Mouse (Mus musculus): ENCODE data around the gene Scgb1b12. TPM values are rescaled to one million over a fixed set of nuclear protein-coding genes. Genes with fewer than 3 reads are reported as not detected.
"Not testable (repeated sequence)": the region's sequence is repeated elsewhere in the genome, so short reads cannot be mapped to it uniquely, and the experiment has no call there.

The Scgb1b12 gene
- not detected for polyA plus RNA-seq (2017; shearing (Covaris generic))

DNA sequence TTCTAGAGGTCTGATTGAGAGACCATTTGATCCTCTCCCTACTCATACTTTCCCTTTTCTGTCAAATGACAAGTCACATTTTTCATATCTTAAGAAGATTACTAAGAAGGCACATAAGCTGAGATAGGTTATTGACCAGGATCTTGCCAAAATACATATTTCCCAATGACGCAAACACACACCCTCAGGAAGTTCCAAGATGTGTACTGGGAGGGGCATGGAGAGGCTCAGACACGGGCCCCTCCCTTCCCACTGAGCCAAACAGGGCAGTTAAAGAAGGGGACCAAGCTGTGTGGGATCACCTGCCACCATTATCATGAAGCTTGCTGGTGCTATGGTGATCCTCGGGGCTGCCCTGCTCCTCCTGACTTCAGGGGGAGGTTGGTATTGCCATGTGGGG is at the start of gene Scgb1b12:
Gene Scgb1b12, plus strand, starts transcription at position 301 of the 400 bp plus-strand sequence.
- not testable (repeated sequence) for ATAC-seq

DNA sequence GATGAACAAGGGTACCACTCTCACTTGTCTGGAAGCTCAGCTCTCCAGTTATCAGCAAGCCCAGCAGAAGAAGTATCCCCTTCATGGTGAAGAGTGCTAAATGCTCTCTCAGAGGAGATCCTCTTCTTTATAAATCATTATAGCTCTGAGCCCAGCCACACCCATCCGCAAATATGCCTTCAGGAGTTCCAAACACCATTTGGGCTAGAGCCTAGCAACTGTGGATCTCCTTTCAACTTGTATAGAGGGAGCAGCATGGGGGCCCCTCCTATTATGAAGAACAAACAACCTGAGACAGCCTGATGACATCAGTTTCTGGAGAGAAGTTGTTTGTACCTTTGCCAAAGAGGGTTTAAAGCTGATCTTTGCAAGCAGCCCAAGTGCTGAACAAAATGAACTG is 6.8 kb upstream of the Scgb1b12 start, which contains the start of gene Scgb2b12:
Gene Scgb2b12, minus strand, starts transcription at position 101 of the 400 bp plus-strand sequence.
- not testable (repeated sequence) for ATAC-seq

Other genes with a start within 250 kb of the Scgb1b12 start
- not detected for gene Scgb1b10, start 233.3 kb upstream of the Scgb1b12 start, polyA plus RNA-seq (2017; shearing (Covaris generic))
- gene Scgb2b11, start 123.0 kb upstream of the Scgb1b12 start, polyA plus RNA-seq (2017; shearing (Covaris generic)) = not detected
- gene Scgb1b11, start 111.3 kb upstream of the Scgb1b12 start, polyA plus RNA-seq (2017; shearing (Covaris generic)) = not detected
- gene Scgb2b12, start 6.9 kb upstream of the Scgb1b12 start, polyA plus RNA-seq (2017; shearing (Covaris generic)) = not detected
- gene Scgb1b29, start 107.4 kb downstream of the Scgb1b12 start, polyA plus RNA-seq (2017; shearing (Covaris generic)) = not detected